Comparison of ENCODE assay signal across 8 mouse cellular contexts in genomic region chr4:62559797-62560329, GRCm38 (mm10). TPM values are rescaled to one million over a fixed set of nuclear protein-coding genes. Genes with fewer than 3 reads are reported as not detected.
DNase-seq lines count a peak whose midpoint lies in the region; ATAC-seq and TF ChIP-seq lines count a peak whose summit lies in the region.

Gene Rgs3, plus strand, starts transcription at chr4:62559847.

- H3K27ac ChIP-seq in lung, embryonic 14.5 days (ENCODE audit: low read depth): no peak within 1 kb of the TSS
- H3K27ac ChIP-seq in embryonic facial prominence, embryonic 11.5 days (replicated peaks; ENCODE audit: low read depth, low read length): no peak within 1 kb of the TSS
- no peak within 1 kb of the TSS for H3K27ac ChIP-seq in limb, embryonic 12.5 days

- no peak within 1 kb of the TSS for H3K4me3 ChIP-seq in lung, embryonic 14.5 days (ENCODE audit: low read depth, low read length)
- H3K4me3 ChIP-seq in embryonic facial prominence, embryonic 11.5 days (ENCODE audit: low read depth, low read length): no peak within 1 kb of the TSS
- H3K4me3 ChIP-seq in limb, embryonic 12.5 days (replicated peaks): no peak within 1 kb of the TSS

- WGBS in lung, embryonic 14.5 days: 44% methylated on average over 6 of the region's 6 CpGs
- WGBS in embryonic facial prominence, embryonic 11.5 days: 62% methylated on average over 6 of the region's 6 CpGs
- 62% methylated on average over 6 of the region's 6 CpGs for WGBS in limb, embryonic 12.5 days

- no peak within 1 kb of the TSS for H3K9ac ChIP-seq in lung, embryonic 14.5 days
- H3K9ac ChIP-seq in embryonic facial prominence, embryonic 11.5 days (replicated peaks; ENCODE audit: low read length): no peak within 1 kb of the TSS
- 0 out of 2 replicates have a peak within 1 kb of the TSS, but pooled peaks have one; percentile 18 for H3K9ac ChIP-seq in limb, embryonic 12.5 days (replicated peaks)

- no peaks in the 10 kb centered on the region for H3K36me3 ChIP-seq in lung, embryonic 14.5 days (ENCODE audit: insufficient read depth)
- no peaks in the 10 kb centered on the region for H3K36me3 ChIP-seq in embryonic facial prominence, embryonic 11.5 days (replicated peaks; ENCODE audit: control insufficient read depth, insufficient read depth, low read depth, low read length)
- H3K36me3 ChIP-seq in limb, embryonic 12.5 days: no peaks in the 10 kb centered on the region

- no peaks in the 10 kb centered on the region for H3K27me3 ChIP-seq in lung, embryonic 14.5 days (ENCODE audit: insufficient read depth, low read length)
- no peaks in the 10 kb centered on the region for H3K27me3 ChIP-seq in embryonic facial prominence, embryonic 11.5 days (ENCODE audit: control insufficient read depth, insufficient read depth, low read length)
- H3K27me3 ChIP-seq in limb, embryonic 12.5 days: no peaks in the 10 kb centered on the region

- intact Hi-C loops in heart, postnatal 36 days (cut with DNase I): loop anchor here (10.0 kb wide), 1 partner anchor 555 kb away; no protein-coding TSS in a partner anchor

- DNase-seq in lung, embryonic 14.5 days: no peak
- no peak for DNase-seq in lung, postnatal 10 days
- no peak for DNase-seq in embryonic facial prominence, embryonic 11.5 days (ENCODE audit: low spot score)
- DNase-seq in heart, postnatal 36 days: no peak
- DNase-seq in spleen, adult 18-20 months: no peak
- DNase-seq in yolk sac, embryonic 10.5 days (ENCODE audit: low spot score): no peak
- no peak for DNase-seq in T-cell, adult 2 months (ENCODE audit: low spot score)

- ATAC-seq in lung, embryonic 14.5 days (ENCODE audit: insufficient read depth): no peak
- no peak for ATAC-seq in embryonic facial prominence, embryonic 11.5 days (replicated peaks; ENCODE audit: insufficient number of reproducible peaks, low FRiP score, low TSS enrichment, low read depth)
- ATAC-seq in limb, embryonic 12.5 days (ENCODE audit: insufficient number of reproducible peaks, insufficient read depth, low FRiP score, low TSS enrichment, low read depth): no peak

- no peak for TF ChIP-seq CTCF in lung, embryonic 14.5 days (IDR thresholded peaks at IDR 0.05; ENCODE audit: low read depth)

- no peak within 1 kb of the TSS for H3K4me2 ChIP-seq in lung, embryonic 14.5 days
- no peak within 1 kb of the TSS for H3K4me2 ChIP-seq in embryonic facial prominence, embryonic 11.5 days (ENCODE audit: low read depth, low read length)
- H3K4me2 ChIP-seq in limb, embryonic 12.5 days: no peak within 1 kb of the TSS

- H3K9me3 ChIP-seq in lung, embryonic 14.5 days (ENCODE audit: low read depth, low read length): no peaks in the 10 kb centered on the region
- H3K9me3 ChIP-seq in embryonic facial prominence, embryonic 11.5 days (replicated peaks; ENCODE audit: control insufficient read depth, low read length): no peaks in the 10 kb centered on the region
- no peaks in the 10 kb centered on the region for H3K9me3 ChIP-seq in limb, embryonic 12.5 days

- H3K4me1 ChIP-seq in lung, embryonic 14.5 days (ENCODE audit: insufficient read depth): no peaks in the 10 kb centered on the region
- no peaks in the 10 kb centered on the region for H3K4me1 ChIP-seq in embryonic facial prominence, embryonic 11.5 days (ENCODE audit: control insufficient read depth, insufficient read depth, low read length)
- H3K4me1 ChIP-seq in limb, embryonic 12.5 days (replicated peaks): 0 out of 2 replicates have a peak, but pooled peaks cover 6% of the 10 kb centered on the region

RNA-seq across cellular contexts. Expression of gene Rgs3, which starts in this region (rescaled TPM):
- 37.0 and 39.0 TPM in 2 replicates for polyA plus RNA-seq in lung, embryonic 14.5 days (2014; fragmentation: Nextera tagmentation; extraction: Ambion mirVana)
- polyA plus RNA-seq in embryonic facial prominence, embryonic 11.5 days (2014; fragmentation: Nextera tagmentation; extraction: Ambion mirVana): 21.0 and 24.8 TPM in 2 replicates
- total RNA-seq in heart, postnatal 36 days (2021): 10 to 100 TPM; 26.8 to 37.1 TPM
- polyA plus RNA-seq in limb, embryonic 12.5 days (2016; fragmentation: Nextera tagmentation; extraction: Ambion mirVana): 38.7 and 43.3 TPM in 2 replicates
